Mouse (Mus musculus): ENCODE measurements at regions not wholly inside any gene's neighbourhood (a gene's known extent, or its start where the extent isn't known, plus 50 kb on each side); places are given as distances from the start of the nearest gene placed in this dataset.

DNA sequence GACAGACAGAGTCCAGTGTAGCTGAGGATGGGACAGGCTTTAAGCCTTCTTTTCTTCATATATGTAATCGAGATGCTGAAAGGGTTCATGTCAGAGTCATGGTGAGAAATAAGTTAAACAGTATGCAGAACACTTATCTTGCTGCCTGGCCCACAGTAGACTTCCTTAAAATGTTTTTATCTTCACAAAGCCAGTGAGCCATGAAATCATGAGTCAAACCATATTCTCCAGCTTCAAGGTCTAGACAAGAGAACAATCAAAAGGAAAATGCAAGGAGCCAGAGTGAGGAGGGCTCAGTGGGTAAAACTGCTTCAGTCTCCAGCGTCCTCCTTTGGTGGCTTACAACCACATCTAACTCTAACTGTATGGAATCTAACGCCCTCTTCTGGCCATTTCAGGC, 103.7 kb upstream of the Onecut1 start:
- no peak for TF ChIP-seq CTCF (conservative IDR thresholded peaks at IDR 0.05; ENCODE audit: low read length)
- peaks cover 15% of the 10 kb centered on the region; the same call in 1 of the 2 replicates for H3K9me3 ChIP-seq (ENCODE audit: low read length)
- H3K36me3 ChIP-seq (ENCODE audit: insufficient read depth, low read length), result no peaks in the 10 kb centered on the region
- no peaks in the 10 kb centered on the region for H3K27me3 ChIP-seq (ENCODE audit: insufficient read depth, low read length)
- no peak overlapping the region for H3K4me3 ChIP-seq (replicated peaks; ENCODE audit: low read length)
- no peaks in the 10 kb centered on the region for H3K4me1 ChIP-seq (replicated peaks; ENCODE audit: low read depth, low read length)

- H3K9me3 ChIP-seq (ENCODE audit: low read length), result peaks cover 15% of the 10 kb centered on the region; the same call in 1 of the 2 replicates
- no peaks in the 10 kb centered on the region for H3K27me3 ChIP-seq (ENCODE audit: insufficient read depth, low read length)
- H3K4me3 ChIP-seq (replicated peaks; ENCODE audit: low read length), result no peak overlapping the region
- H3K36me3 ChIP-seq (ENCODE audit: insufficient read depth, low read length), result no peaks in the 10 kb centered on the region
- no peaks in the 10 kb centered on the region for H3K4me1 ChIP-seq (replicated peaks; ENCODE audit: low read depth, low read length)
- TF ChIP-seq CTCF (conservative IDR thresholded peaks at IDR 0.05; ENCODE audit: low read length), result no peak
- no peak for TF ChIP-seq NANOG (IDR thresholded peaks at IDR 0.05; ENCODE audit: borderline replicate concordance, low read length)
- TF ChIP-seq POU5F1 (IDR thresholded peaks at IDR 0.05; ENCODE audit: borderline replicate concordance, low read length), result no peak
Measured at GRCm38 (mm10) chr9:74758876-74759275, 102.8 kb upstream of the Onecut1 start.

- Histone ChIP-seq H3K9me3 (ENCODE audit: low read length) (no peaks in the 10 kb centered on the region), H3K27me3 (ENCODE audit: insufficient read depth, low read length) (no peaks in the 10 kb centered on the region), H3K4me1 (replicated peaks; ENCODE audit: low read depth, low read length) (no peaks in the 10 kb centered on the region), H3K36me3 (ENCODE audit: insufficient read depth, low read length) (no peaks in the 10 kb centered on the region), H3K4me3 (replicated peaks; ENCODE audit: low read length) (no peak overlapping the region)
- TF ChIP-seq POU5F1 (IDR thresholded peaks at IDR 0.05; ENCODE audit: borderline replicate concordance, low read length) (no peak), CTCF (conservative IDR thresholded peaks at IDR 0.05; ENCODE audit: low read length) (no peak), NANOG (IDR thresholded peaks at IDR 0.05; ENCODE audit: borderline replicate concordance, low read length) (no peak)
Measured at GRCm38 (mm10) chr9:74780419-74780818, 81.3 kb upstream of the Onecut1 start.

GRCm38 (mm10) chr9:74793394-74793793, 68.3 kb upstream of the Onecut1 start:
- no peak for TF ChIP-seq NANOG (IDR thresholded peaks at IDR 0.05; ENCODE audit: borderline replicate concordance, low read length)
- TF ChIP-seq CTCF (conservative IDR thresholded peaks at IDR 0.05; ENCODE audit: low read length), result no peak
- TF ChIP-seq POU5F1 (IDR thresholded peaks at IDR 0.05; ENCODE audit: borderline replicate concordance, low read length), result no peak

GRCm38 (mm10) chr9:74795994-74796393, 65.7 kb upstream of the Onecut1 start:
- no peak overlapping the region for H3K4me3 ChIP-seq (replicated peaks; ENCODE audit: low read length)
- TF ChIP-seq POU5F1 (IDR thresholded peaks at IDR 0.05; ENCODE audit: borderline replicate concordance, low read length), result no peak
- no peak for TF ChIP-seq NANOG (IDR thresholded peaks at IDR 0.05; ENCODE audit: borderline replicate concordance, low read length)
- no peak for TF ChIP-seq CTCF (conservative IDR thresholded peaks at IDR 0.05; ENCODE audit: low read length)
- 0 out of 2 replicates have a peak, but pooled peaks cover 2% of the 10 kb centered on the region for H3K9me3 ChIP-seq (ENCODE audit: low read length)
- H3K36me3 ChIP-seq (ENCODE audit: insufficient read depth, low read length), result no peaks in the 10 kb centered on the region
- peaks cover 5% of the 10 kb centered on the region; the same call in 1 of the 2 replicates for H3K4me1 ChIP-seq (replicated peaks; ENCODE audit: low read depth, low read length)
- H3K27me3 ChIP-seq (ENCODE audit: insufficient read depth, low read length), result peaks cover 4% of the 10 kb centered on the region

More at GRCm38 (mm10) chr9:74793394-74793793, 68.3 kb upstream of the Onecut1 start:
- Histone ChIP-seq H3K9me3 (ENCODE audit: low read length) (no peaks in the 10 kb centered on the region), H3K4me3 (replicated peaks; ENCODE audit: low read length) (no peak overlapping the region), H3K36me3 (ENCODE audit: insufficient read depth, low read length) (no peaks in the 10 kb centered on the region), H3K27me3 (ENCODE audit: insufficient read depth, low read length) (no peaks in the 10 kb centered on the region; the same call in 1 of the 2 replicates), H3K4me1 (replicated peaks; ENCODE audit: low read depth, low read length) (peaks cover 5% of the 10 kb centered on the region; the same call in 1 of the 2 replicates)

GRCm38 (mm10) chr9:74797272-74797844, 64.4 kb upstream of the Onecut1 start:
- peaks cover 7% of the 10 kb centered on the region; the same call in 1 of the 2 replicates for H3K9me3 ChIP-seq (ENCODE audit: low read length)
- no peaks in the 10 kb centered on the region for H3K36me3 ChIP-seq (ENCODE audit: insufficient read depth, low read length)
- no peak for TF ChIP-seq NANOG (IDR thresholded peaks at IDR 0.05; ENCODE audit: borderline replicate concordance, low read length)
- TF ChIP-seq POU5F1 (IDR thresholded peaks at IDR 0.05; ENCODE audit: borderline replicate concordance, low read length), result no peak
- no peak for TF ChIP-seq CTCF (conservative IDR thresholded peaks at IDR 0.05; ENCODE audit: low read length)
- H3K27me3 ChIP-seq (ENCODE audit: insufficient read depth, low read length), result peaks cover 4% of the 10 kb centered on the region
- H3K4me3 ChIP-seq (replicated peaks; ENCODE audit: low read length), result no peak overlapping the region
- H3K4me1 ChIP-seq (replicated peaks; ENCODE audit: low read depth, low read length), result peaks cover 5% of the 10 kb centered on the region

- Histone ChIP-seq H3K4me1 (replicated peaks; ENCODE audit: low read depth, low read length) (no peaks in the 10 kb centered on the region; the same call in 1 of the 2 replicates), H3K36me3 (ENCODE audit: insufficient read depth, low read length) (no peaks in the 10 kb centered on the region), H3K4me3 (replicated peaks; ENCODE audit: low read length) (no peak overlapping the region), H3K9me3 (ENCODE audit: low read length) (peaks cover 7% of the 10 kb centered on the region; the same call in 1 of the 2 replicates), H3K27me3 (ENCODE audit: insufficient read depth, low read length) (peaks cover 4% of the 10 kb centered on the region; the same call in 1 of the 2 replicates)
- TF ChIP-seq POU5F1 (IDR thresholded peaks at IDR 0.05; ENCODE audit: borderline replicate concordance, low read length), result no peak
- no peak for TF ChIP-seq NANOG (IDR thresholded peaks at IDR 0.05; ENCODE audit: borderline replicate concordance, low read length)
- no peak for TF ChIP-seq CTCF (conservative IDR thresholded peaks at IDR 0.05; ENCODE audit: low read length)
Measured at GRCm38 (mm10) chr9:74801091-74801490, 60.6 kb upstream of the Onecut1 start.

DNA sequence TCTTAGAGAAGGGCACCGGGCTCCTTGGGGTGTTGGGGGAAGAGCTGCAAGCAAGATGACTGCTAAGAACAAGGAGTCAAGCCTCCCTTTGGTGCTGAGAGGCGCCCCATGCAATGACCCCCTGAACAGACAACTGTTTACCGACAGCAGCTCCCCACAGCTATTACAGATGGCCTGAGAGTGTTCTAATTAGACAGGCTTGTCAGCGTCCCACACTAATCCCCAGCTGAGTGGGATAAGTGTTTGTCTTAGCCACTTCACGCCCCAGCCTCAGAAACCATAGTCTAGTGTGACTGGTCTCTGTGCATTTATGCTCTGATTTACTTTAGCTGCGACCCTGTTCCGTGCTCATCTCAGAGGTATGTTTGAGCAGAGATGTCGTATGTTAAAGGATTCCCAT, 50.3 kb upstream of the Onecut1 start:
- H3K9me3 ChIP-seq (ENCODE audit: low read length), result no peaks in the 10 kb centered on the region
- H3K36me3 ChIP-seq (ENCODE audit: insufficient read depth, low read length), result no peaks in the 10 kb centered on the region
- H3K4me3 ChIP-seq (replicated peaks; ENCODE audit: low read length), result no peak overlapping the region
- TF ChIP-seq CTCF (conservative IDR thresholded peaks at IDR 0.05; ENCODE audit: low read length), result no peak
- no peak for TF ChIP-seq NANOG (IDR thresholded peaks at IDR 0.05; ENCODE audit: borderline replicate concordance, low read length)
- TF ChIP-seq POU5F1 (IDR thresholded peaks at IDR 0.05; ENCODE audit: borderline replicate concordance, low read length), result no peak
- H3K27me3 ChIP-seq (ENCODE audit: insufficient read depth, low read length), result no peaks in the 10 kb centered on the region
- no peaks in the 10 kb centered on the region for H3K4me1 ChIP-seq (replicated peaks; ENCODE audit: low read depth, low read length)
